Mouse (Mus musculus): Measurements from ENCODE around the gene Ptdss2. TPM values are rescaled to one million over a fixed set of nuclear protein-coding genes. Genes with fewer than 3 reads are reported as not detected.

Gene Ptdss2
- polyA plus RNA-seq, 1 experiment from 2014 or later = 60.3 TPM

GRCm38 (mm10) chr7:141119487-141119886 lies 2.7 kb upstream of the Ptdss2 start:
- H3K4me1 ChIP-seq (replicated peaks; ENCODE audit: control insufficient read depth, insufficient read depth, low read length) = peaks cover 4% of the 10 kb centered on the region
- H3K9ac ChIP-seq (ENCODE audit: low read length) = no peak overlapping the region
- H3K36me3 ChIP-seq (ENCODE audit: control insufficient read depth, insufficient read depth, low read length) = no peaks in the 10 kb centered on the region
- no peak overlapping the region for H3K4me3 ChIP-seq (ENCODE audit: low read length)
- no peak overlapping the region for H3K27ac ChIP-seq (ENCODE audit: low read length)
- 65% methylated on average over 3 of the region's 3 CpGs for WGBS
- H3K4me2 ChIP-seq (ENCODE audit: low read depth, low read length) = no peak overlapping the region
- no peaks in the 10 kb centered on the region for H3K27me3 ChIP-seq (ENCODE audit: control insufficient read depth, insufficient read depth, low read depth, low read length)
- no peak for ATAC-seq (ENCODE audit: low read depth)
- no peaks in the 10 kb centered on the region for H3K9me3 ChIP-seq (ENCODE audit: control insufficient read depth, low read length)

DNA sequence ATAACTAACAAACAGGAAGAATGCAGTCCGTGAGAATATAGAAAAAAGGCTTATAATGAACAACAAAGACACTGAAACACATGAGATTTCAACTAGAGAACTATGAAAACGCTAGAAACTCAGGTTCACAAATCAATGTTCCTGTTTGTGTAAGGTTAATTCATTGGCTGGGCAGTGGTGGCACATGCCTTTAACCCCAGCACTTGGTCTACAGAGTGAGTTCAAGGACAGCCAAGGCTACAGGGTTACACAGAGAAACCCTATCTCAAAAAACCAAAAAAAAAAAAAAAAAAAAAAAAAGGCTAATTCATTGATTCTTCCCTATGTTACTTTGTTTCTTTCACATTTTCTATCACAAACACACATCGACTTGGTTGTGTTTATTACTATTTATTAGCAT lies 1.6 kb upstream of the Ptdss2 start:
- no peaks in the 10 kb centered on the region for H3K27me3 ChIP-seq (ENCODE audit: control insufficient read depth, insufficient read depth, low read depth, low read length)
- no peak overlapping the region for H3K4me3 ChIP-seq (ENCODE audit: low read length)
- no peak overlapping the region for H3K9ac ChIP-seq (ENCODE audit: low read length)
- ATAC-seq (ENCODE audit: low read depth) = no peak
- H3K9me3 ChIP-seq (ENCODE audit: control insufficient read depth, low read length) = no peaks in the 10 kb centered on the region
- WGBS = 71% methylated on average over 3 of the region's 3 CpGs
- H3K4me2 ChIP-seq (ENCODE audit: low read depth, low read length) = no peak overlapping the region
- H3K27ac ChIP-seq (ENCODE audit: low read length) = no peak overlapping the region
- no peaks in the 10 kb centered on the region for H3K36me3 ChIP-seq (ENCODE audit: control insufficient read depth, insufficient read depth, low read length)
- H3K4me1 ChIP-seq (replicated peaks; ENCODE audit: control insufficient read depth, insufficient read depth, low read length) = peaks cover 4% of the 10 kb centered on the region

DNA sequence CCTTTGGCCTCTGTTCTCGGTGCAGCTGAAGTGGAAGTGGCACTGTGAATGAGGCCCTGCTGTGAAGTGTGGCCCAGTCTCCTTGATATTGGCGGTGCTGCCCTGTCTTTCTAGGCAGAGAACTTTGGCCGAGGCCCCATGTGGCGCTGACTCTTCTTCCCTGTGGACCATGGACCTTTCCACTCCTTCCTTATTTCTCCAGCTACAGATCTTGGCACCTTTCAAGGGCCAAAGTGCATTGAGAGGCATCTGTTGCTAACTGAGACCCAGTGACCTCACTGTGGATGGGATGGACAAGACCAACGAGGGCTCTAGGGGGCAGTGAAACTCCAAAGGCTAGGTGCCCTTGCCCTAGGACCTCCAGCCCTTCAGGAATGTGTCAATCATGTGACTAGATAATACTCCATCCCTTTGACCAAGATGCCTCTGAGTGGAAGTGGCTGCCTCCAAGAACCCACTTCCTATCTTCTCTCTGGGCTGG lies 1.1 kb upstream of the Ptdss2 start:
- no peak overlapping the region for H3K9ac ChIP-seq (ENCODE audit: low read length)
- H3K36me3 ChIP-seq (ENCODE audit: control insufficient read depth, insufficient read depth, low read length) = no peaks in the 10 kb centered on the region
- no peaks in the 10 kb centered on the region for H3K9me3 ChIP-seq (ENCODE audit: control insufficient read depth, low read length)
- no peak overlapping the region for H3K27ac ChIP-seq (ENCODE audit: low read length)
- H3K4me1 ChIP-seq (replicated peaks; ENCODE audit: control insufficient read depth, insufficient read depth, low read length) = peaks cover 4% of the 10 kb centered on the region
- no peak overlapping the region for H3K4me2 ChIP-seq (ENCODE audit: low read depth, low read length)
- whole genome bisulfite sequencing = 73% methylated on average over 5 of the region's 5 CpGs
- no peaks in the 10 kb centered on the region for H3K27me3 ChIP-seq (ENCODE audit: control insufficient read depth, insufficient read depth, low read depth, low read length)
- H3K4me3 ChIP-seq (ENCODE audit: low read length) = no peak overlapping the region
- ATAC-seq (ENCODE audit: low read depth) = no peak

GRCm38 (mm10) chr7:141122689-141123516 lies 721 bp downstream of the Ptdss2 start:
- Histone ChIP-seq H3K4me1 (replicated peaks; ENCODE audit: control insufficient read depth, insufficient read depth, low read length) (peaks cover 4% of the 10 kb centered on the region), H3K9me3 (ENCODE audit: control insufficient read depth, low read length) (no peaks in the 10 kb centered on the region), H3K36me3 (ENCODE audit: control insufficient read depth, insufficient read depth, low read length) (no peaks in the 10 kb centered on the region), H3K4me3 (ENCODE audit: low read length) (peak overlapping the region; percentile 61), H3K27me3 (ENCODE audit: control insufficient read depth, insufficient read depth, low read depth, low read length) (no peaks in the 10 kb centered on the region), H3K9ac (ENCODE audit: low read length) (peak overlapping the region; percentile 72), H3K4me2 (ENCODE audit: low read depth, low read length) (peak overlapping the region; percentile 89), H3K27ac (ENCODE audit: low read length) (peak overlapping the region; percentile 85)
- under 1% methylated on average over 29 of the region's 29 CpGs for WGBS
- peak; percentile 100 for ATAC-seq (ENCODE audit: low read depth)

DNA sequence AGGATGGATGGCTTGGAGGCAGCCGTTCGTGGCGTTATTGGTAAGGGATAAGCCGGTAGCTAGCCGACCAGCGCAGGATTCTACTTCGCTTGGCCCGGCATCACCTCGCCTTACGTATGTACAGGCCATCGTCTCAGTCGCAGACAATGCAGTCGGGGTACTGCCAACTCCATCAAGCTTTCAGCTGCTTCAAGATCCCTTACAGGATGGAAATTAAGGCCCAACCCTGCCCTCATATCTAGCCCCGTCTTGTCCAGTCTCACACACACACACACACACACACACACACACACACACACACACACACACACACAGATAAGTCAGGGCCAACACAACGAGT lies 1.3 kb downstream of the Ptdss2 start:
- Histone ChIP-seq H3K4me1 (replicated peaks; ENCODE audit: control insufficient read depth, insufficient read depth, low read length) (peaks cover 4% of the 10 kb centered on the region), H3K36me3 (ENCODE audit: control insufficient read depth, insufficient read depth, low read length) (no peaks in the 10 kb centered on the region), H3K9me3 (ENCODE audit: control insufficient read depth, low read length) (no peaks in the 10 kb centered on the region), H3K27ac (ENCODE audit: low read length) (peak overlapping the region; percentile 85), H3K4me3 (ENCODE audit: low read length) (peak overlapping the region; percentile 61), H3K27me3 (ENCODE audit: control insufficient read depth, insufficient read depth, low read depth, low read length) (no peaks in the 10 kb centered on the region), H3K9ac (ENCODE audit: low read length) (peak overlapping the region; percentile 72), H3K4me2 (ENCODE audit: low read depth, low read length) (peak overlapping the region; percentile 89)
- no peak for ATAC-seq (ENCODE audit: low read depth)
- WGBS = 2% methylated on average over 15 of the region's 15 CpGs

DNA sequence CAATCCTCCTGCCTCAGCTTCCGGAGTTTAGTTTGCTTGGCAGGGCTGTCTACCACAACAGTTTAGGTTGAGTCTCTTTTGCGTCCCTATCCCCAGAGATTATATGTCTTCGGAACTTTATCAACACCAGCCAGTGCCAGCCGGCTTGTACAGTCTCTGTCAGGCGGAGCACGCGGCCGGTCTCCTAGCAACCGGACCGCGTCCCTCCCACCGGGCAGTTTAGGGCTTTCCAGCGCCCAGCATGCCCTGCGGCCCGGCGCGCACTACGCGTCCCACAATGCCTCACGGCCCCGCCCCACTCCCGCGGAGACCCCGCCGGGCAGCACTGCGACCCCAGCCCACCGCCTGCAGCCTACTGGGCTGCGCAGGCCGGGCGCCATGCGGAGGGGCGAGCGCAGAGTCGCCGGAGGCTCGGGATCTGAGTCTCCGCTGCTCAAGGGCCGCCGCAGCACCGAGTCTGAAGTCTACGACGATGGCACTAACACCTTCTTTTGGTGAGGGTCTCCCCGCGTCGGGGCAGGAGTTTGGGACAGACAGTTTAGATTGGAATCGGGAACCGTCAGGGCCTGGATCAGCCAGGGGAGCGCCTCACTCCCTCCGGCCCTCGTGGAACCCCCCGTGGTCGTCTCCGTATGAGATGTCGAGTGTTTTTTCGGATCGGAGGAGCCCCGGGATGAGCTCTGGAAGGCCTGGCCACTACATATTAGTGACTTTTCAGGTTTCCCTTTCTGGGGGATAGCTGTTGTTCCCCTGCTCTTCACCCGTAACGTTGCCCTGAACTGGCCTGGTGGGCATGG lies 9.0 kb downstream of the Ptdss2 start:
- Histone ChIP-seq H3K4me1 (replicated peaks; ENCODE audit: control insufficient read depth, insufficient read depth, low read length) (peaks cover 10% of the 10 kb centered on the region), H3K27ac (ENCODE audit: low read length) (no peak overlapping the region), H3K4me3 (ENCODE audit: low read length) (peak overlapping the region; percentile 98), H3K9ac (ENCODE audit: low read length) (peak overlapping the region; percentile 97), H3K9me3 (ENCODE audit: control insufficient read depth, low read length) (no peaks in the 10 kb centered on the region), H3K36me3 (ENCODE audit: control insufficient read depth, insufficient read depth, low read length) (no peaks in the 10 kb centered on the region; the same call in 1 of the 2 replicates), H3K4me2 (ENCODE audit: low read depth, low read length) (peak overlapping the region; percentile 93), H3K27me3 (ENCODE audit: control insufficient read depth, insufficient read depth, low read depth, low read length) (no peaks in the 10 kb centered on the region)
- ATAC-seq (ENCODE audit: low read depth) = peak; percentile 99
- under 1% methylated on average over 59 of the region's 59 CpGs for WGBS

- ATAC-seq (ENCODE audit: low read depth) = no peak
- H3K27ac ChIP-seq (ENCODE audit: low read length) = no peak overlapping the region
- H3K27me3 ChIP-seq (ENCODE audit: control insufficient read depth, insufficient read depth, low read depth, low read length) = no peaks in the 10 kb centered on the region
- 49% methylated on average over 12 of the region's 12 CpGs for WGBS
- peak overlapping the region; percentile 98 for H3K4me3 ChIP-seq (ENCODE audit: low read length)
- H3K4me1 ChIP-seq (replicated peaks; ENCODE audit: control insufficient read depth, insufficient read depth, low read length) = peaks cover 10% of the 10 kb centered on the region
- H3K4me2 ChIP-seq (ENCODE audit: low read depth, low read length) = peak overlapping the region; percentile 93
- peaks cover 7% of the 10 kb centered on the region for H3K36me3 ChIP-seq (ENCODE audit: control insufficient read depth, insufficient read depth, low read length)
- peak overlapping the region; percentile 97 for H3K9ac ChIP-seq (ENCODE audit: low read length)
- no peaks in the 10 kb centered on the region for H3K9me3 ChIP-seq (ENCODE audit: control insufficient read depth, low read length)
These were observed 9.9 kb downstream of the Ptdss2 start for GRCm38 (mm10) chr7:141131904-141132755.

DNA sequence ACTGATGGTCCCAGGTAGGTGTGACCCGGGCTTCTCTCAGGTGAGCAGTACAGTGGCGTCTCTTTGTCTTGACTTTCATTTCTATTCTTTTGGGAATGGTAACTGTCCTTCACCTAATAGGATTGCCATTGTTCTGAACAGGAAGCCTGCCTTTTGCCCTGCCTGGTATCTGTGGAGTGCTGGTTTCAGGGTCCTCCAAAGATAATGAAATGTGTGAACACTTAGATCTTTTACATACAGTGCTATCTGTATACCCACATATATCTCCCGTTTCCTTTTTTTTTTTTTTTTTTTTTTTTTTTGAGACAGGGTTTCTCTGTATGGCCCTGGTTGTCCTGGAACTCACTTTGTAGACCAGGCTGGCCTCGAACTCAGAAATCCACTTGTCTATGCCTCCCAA lies 19.1 kb downstream of the Ptdss2 start:
- H3K4me3 ChIP-seq (ENCODE audit: low read length) = no peak overlapping the region
- peaks cover 15% of the 10 kb centered on the region for H3K36me3 ChIP-seq (ENCODE audit: control insufficient read depth, insufficient read depth, low read length)
- H3K4me1 ChIP-seq (replicated peaks; ENCODE audit: control insufficient read depth, insufficient read depth, low read length) = no peaks in the 10 kb centered on the region
- WGBS = 89% methylated on average over 4 of the region's 4 CpGs
- no peak overlapping the region for H3K9ac ChIP-seq (ENCODE audit: low read length)
- no peak for ATAC-seq (ENCODE audit: low read depth)
- no peaks in the 10 kb centered on the region for H3K27me3 ChIP-seq (ENCODE audit: control insufficient read depth, insufficient read depth, low read depth, low read length)
- no peak overlapping the region for H3K4me2 ChIP-seq (ENCODE audit: low read depth, low read length)
- H3K9me3 ChIP-seq (ENCODE audit: control insufficient read depth, low read length) = no peaks in the 10 kb centered on the region
- no peak overlapping the region for H3K27ac ChIP-seq (ENCODE audit: low read length)
